Mouse (Mus musculus): ENCODE data around the gene Gnpnat1. TPM values are rescaled to one million over a fixed set of nuclear protein-coding genes. Genes with fewer than 3 reads are reported as not detected.

Gnpnat1 gene
- polyA plus RNA-seq, 1 experiment from 2014 or later, result 54.9 TPM

DNA sequence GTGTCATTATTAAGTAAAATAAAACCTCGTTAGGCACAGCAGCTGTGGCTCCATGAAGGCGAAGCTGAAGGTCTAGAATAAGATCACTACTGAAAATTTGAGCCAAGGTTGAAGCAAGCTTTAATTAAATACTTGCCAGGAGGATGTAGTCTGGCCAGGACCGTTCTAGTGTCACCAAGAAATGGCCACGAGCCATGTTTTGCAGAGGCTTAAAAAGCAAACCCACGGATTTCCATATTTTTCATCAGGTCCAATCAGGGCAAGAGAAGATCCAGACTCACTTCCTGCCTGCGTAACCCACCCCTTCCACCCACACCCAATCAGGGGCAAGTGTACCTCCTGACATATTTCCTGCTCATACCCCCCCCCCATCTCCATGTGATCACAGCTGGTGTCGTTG is 1.1 kb downstream of the Gnpnat1 start:
- no peaks in the 10 kb centered on the region for H3K9me3 ChIP-seq (ENCODE audit: low read depth, low read length)
- H3K9ac ChIP-seq, result no peak overlapping the region
- H3K4me2 ChIP-seq, result no peak overlapping the region
- no peak for TF ChIP-seq CTCF (IDR thresholded peaks at IDR 0.05; ENCODE audit: low read depth)
- no peaks in the 10 kb centered on the region for H3K27me3 ChIP-seq (ENCODE audit: insufficient read depth, low read length)
- no peak overlapping the region for H3K4me3 ChIP-seq (ENCODE audit: low read depth, low read length)
- H3K36me3 ChIP-seq (ENCODE audit: insufficient read depth), result no peaks in the 10 kb centered on the region
- no peaks in the 10 kb centered on the region for H3K4me1 ChIP-seq (ENCODE audit: insufficient read depth)
- 77% methylated on average over 7 of the region's 7 CpGs for WGBS
- DNase-seq (no peak), ATAC-seq (ENCODE audit: insufficient read depth) (no peak)
- no peak overlapping the region for H3K27ac ChIP-seq (ENCODE audit: low read depth)

DNA sequence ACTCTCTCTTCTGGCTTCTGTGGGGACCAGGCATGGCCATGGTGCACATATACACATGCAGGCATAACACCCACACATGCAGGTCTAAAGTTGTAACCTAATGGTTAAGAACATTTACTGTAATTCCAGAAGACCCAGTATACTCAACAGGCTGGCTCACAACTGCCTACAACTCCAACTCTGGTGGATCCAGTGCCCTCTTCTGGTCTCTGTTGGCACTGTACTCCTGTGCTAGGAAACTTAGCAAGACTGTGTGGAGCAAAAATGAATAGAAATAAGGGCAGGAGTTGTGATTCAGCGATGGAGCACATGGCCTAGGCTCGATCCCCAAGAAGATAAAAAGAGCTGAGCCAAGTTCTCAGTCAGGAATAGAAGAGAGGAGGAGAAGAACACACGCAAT is 4.9 kb downstream of the Gnpnat1 start:
- no peaks in the 10 kb centered on the region for H3K36me3 ChIP-seq (ENCODE audit: insufficient read depth)
- no peak overlapping the region for H3K4me2 ChIP-seq
- peak; percentile 44; the same call in 1 of the 2 replicates for TF ChIP-seq CTCF (IDR thresholded peaks at IDR 0.05; ENCODE audit: low read depth)
- DNase-seq (peak; percentile 41), ATAC-seq (ENCODE audit: insufficient read depth) (no peak)
- no peak overlapping the region for H3K4me3 ChIP-seq (ENCODE audit: low read depth, low read length)
- WGBS, result 75% methylated on average over 3 of the region's 3 CpGs
- H3K27ac ChIP-seq (ENCODE audit: low read depth), result no peak overlapping the region
- H3K4me1 ChIP-seq (ENCODE audit: insufficient read depth), result no peaks in the 10 kb centered on the region
- no peaks in the 10 kb centered on the region for H3K27me3 ChIP-seq (ENCODE audit: insufficient read depth, low read length)
- no peak overlapping the region for H3K9ac ChIP-seq
- H3K9me3 ChIP-seq (ENCODE audit: low read depth, low read length), result no peaks in the 10 kb centered on the region

DNA sequence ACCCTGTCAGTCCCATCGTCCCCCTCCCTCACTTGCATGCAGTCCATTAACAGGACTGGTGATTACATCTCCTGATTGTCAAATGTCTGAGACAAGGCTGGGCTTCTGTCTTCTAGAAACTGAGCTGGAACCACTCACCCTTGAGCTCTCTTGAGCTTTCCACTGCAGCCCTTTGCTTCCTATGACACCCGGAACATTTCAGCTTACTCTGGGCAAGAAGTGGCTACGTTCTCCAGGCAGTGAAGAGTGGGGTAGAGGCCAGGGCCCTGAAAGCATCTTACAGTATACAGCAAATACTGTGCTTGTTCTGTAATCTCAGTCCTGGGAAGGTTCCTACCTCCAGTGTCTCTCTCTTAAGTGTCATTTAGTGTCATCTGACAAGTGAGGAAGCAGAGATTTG is 15.5 kb downstream of the Gnpnat1 start:
- ATAC-seq (ENCODE audit: insufficient read depth), result no peak; the same call in 1 of the 2 replicates
- Histone ChIP-seq H3K36me3 (ENCODE audit: insufficient read depth) (no peaks in the 10 kb centered on the region), H3K4me3 (ENCODE audit: low read depth, low read length) (peak overlapping the region; percentile 84), H3K9ac (peak overlapping the region; percentile 88), H3K9me3 (ENCODE audit: low read depth, low read length) (no peaks in the 10 kb centered on the region), H3K4me2 (peak overlapping the region; percentile 76), H3K27me3 (ENCODE audit: insufficient read depth, low read length) (no peaks in the 10 kb centered on the region), H3K27ac (ENCODE audit: low read depth) (peak overlapping the region; percentile 88), H3K4me1 (ENCODE audit: insufficient read depth) (0 out of 2 replicates have a peak, but pooled peaks cover 2% of the 10 kb centered on the region)
- no peak for DNase-seq
- WGBS, result 15% methylated on average over 3 of the region's 3 CpGs
- no peak for TF ChIP-seq CTCF (IDR thresholded peaks at IDR 0.05; ENCODE audit: low read depth)

DNA sequence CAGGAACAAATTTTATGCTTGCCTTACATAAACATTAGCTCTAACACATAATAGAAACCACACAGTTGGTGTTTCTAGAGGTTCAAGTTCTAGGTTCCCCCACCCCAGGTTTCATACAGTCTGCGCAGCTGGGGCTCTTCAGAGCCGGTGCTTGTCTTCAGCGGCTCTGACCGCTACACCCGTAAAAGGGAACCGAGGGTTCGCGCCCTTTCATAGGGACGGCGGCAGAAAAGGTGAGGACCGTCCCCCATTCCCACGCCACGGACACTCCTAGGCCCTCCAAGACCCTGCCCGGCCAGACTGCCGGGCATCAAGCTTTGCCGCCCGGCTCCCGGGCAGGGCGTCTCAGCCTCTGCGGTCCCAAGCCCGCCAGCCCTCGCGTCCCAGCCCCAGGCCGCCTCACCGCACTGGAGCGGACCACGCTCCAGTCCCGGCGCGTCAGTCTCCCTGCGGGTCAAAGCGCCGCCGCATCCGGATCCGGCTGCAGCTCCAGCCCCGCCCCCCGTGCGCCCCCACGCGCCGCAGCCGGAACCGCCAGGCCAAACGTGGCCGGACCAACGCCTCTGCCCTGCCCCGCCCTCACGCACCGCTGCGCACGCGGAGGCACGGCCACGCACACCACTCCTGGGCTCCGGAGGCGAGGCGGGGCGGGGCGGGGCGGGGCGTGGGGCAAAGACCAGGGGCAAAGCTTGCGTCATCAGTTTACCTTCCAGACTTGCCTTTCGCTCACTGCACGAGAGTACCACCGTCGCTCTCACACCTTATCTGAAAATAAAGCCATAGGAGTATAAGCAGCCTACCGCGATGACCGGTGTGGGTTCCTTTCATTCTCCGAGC is 16.1 kb downstream of the Gnpnat1 start:
- Histone ChIP-seq H3K4me3 (ENCODE audit: low read depth, low read length) (peak overlapping the region; percentile 84), H3K4me1 (ENCODE audit: insufficient read depth) (0 out of 2 replicates have a peak, but pooled peaks cover 2% of the 10 kb centered on the region), H3K9ac (peak overlapping the region; percentile 88), H3K9me3 (ENCODE audit: low read depth, low read length) (no peaks in the 10 kb centered on the region), H3K4me2 (peak overlapping the region; percentile 76), H3K27ac (ENCODE audit: low read depth) (peak overlapping the region; percentile 88), H3K36me3 (ENCODE audit: insufficient read depth) (no peaks in the 10 kb centered on the region), H3K27me3 (ENCODE audit: insufficient read depth, low read length) (no peaks in the 10 kb centered on the region)
- ATAC-seq (ENCODE audit: insufficient read depth), result peak; percentile 98
- peak; percentile 92 for DNase-seq
- WGBS, result under 1% methylated on average over 71 of the region's 71 CpGs
- no peak for TF ChIP-seq CTCF (IDR thresholded peaks at IDR 0.05; ENCODE audit: low read depth)

DNA sequence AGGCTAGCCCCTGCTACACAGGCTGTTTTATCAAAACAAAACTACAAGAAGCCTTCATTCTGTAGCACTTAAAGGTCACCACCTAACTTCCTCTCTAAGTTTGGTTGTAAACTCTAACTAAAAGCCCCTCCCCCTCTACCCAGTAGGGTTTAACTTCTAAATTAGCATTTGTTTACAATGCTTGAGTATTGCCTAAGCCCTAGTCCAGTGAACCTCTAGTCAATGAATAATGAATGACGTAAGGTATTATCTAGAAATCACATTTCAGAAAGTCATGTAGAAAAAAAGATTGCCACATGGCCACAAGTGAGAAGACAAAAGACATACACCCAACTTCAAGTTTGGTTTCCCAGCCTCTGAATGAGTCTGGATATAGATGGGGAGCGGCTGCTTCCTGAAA is 17.2 kb downstream of the Gnpnat1 start:
- 0 out of 2 replicates have a peak, but pooled peaks cover 2% of the 10 kb centered on the region for H3K4me1 ChIP-seq (ENCODE audit: insufficient read depth)
- H3K27ac ChIP-seq (ENCODE audit: low read depth), result no peak overlapping the region
- H3K9me3 ChIP-seq (ENCODE audit: low read depth, low read length), result no peaks in the 10 kb centered on the region
- peak overlapping the region; percentile 84 for H3K4me3 ChIP-seq (ENCODE audit: low read depth, low read length)
- WGBS, result 12% methylated on average over 2 of the region's 2 CpGs
- H3K27me3 ChIP-seq (ENCODE audit: insufficient read depth, low read length), result no peaks in the 10 kb centered on the region
- no peak for ATAC-seq (ENCODE audit: insufficient read depth)
- TF ChIP-seq CTCF (IDR thresholded peaks at IDR 0.05; ENCODE audit: low read depth), result no peak
- peak overlapping the region; percentile 76 for H3K4me2 ChIP-seq
- DNase-seq, result peak; percentile 62
- H3K9ac ChIP-seq, result peak overlapping the region; percentile 88; the same call in 1 of the 2 replicates
- H3K36me3 ChIP-seq (ENCODE audit: insufficient read depth), result peaks cover 5% of the 10 kb centered on the region; the same call in 1 of the 2 replicates

DNA sequence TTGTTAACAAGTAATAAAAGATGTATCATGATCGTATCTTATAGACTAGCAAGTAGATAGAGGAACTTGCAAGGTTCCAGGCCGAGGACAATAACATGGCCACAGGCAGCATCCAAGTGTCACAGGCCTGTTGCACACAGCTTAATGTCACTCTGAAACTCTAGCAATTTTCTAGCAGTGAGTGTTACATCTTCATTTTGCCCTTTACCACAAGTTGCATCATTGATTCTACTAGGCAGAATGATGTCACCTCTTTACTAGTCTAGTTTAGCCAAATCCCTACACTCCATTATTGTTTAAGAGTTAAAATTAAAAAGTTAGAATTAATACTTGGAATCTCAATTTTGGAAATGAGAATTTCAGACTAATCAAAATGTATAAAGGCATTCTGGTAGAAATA is 19.1 kb downstream of the Gnpnat1 start:
- Histone ChIP-seq H3K36me3 (ENCODE audit: insufficient read depth) (peaks cover 18% of the 10 kb centered on the region), H3K9me3 (ENCODE audit: low read depth, low read length) (no peaks in the 10 kb centered on the region)

DNA sequence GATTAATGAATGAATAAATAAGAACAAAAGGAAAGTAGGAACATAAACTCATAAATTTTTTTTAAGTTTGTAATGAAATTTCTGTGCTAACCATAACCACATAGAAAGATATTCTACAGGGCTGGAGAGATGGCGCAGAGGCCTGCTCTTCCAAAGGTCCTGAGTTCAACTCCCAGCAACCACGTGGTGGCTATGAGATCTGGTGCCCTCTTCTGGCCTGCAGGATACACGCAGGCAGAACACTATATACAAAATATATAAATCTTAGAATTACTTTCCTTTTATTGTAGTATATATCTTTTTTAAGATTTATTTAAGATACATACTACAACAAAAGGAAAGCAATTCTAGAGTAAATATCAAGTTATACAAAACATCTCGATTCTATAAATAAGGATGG is 21.8 kb downstream of the Gnpnat1 start:
- TF ChIP-seq CTCF (IDR thresholded peaks at IDR 0.05; ENCODE audit: low read depth), result peak; percentile 38; the same call in 1 of the 2 replicates
- H3K36me3 ChIP-seq (ENCODE audit: insufficient read depth), result peaks cover 40% of the 10 kb centered on the region
- no peak overlapping the region for H3K27ac ChIP-seq (ENCODE audit: low read depth)
- H3K9ac ChIP-seq, result no peak overlapping the region
- H3K4me1 ChIP-seq (ENCODE audit: insufficient read depth), result 0 out of 2 replicates have a peak, but pooled peaks cover 2% of the 10 kb centered on the region
- DNase-seq (no peak), ATAC-seq (ENCODE audit: insufficient read depth) (no peak)
- WGBS, result 82% methylated on average over 4 of the region's 4 CpGs
- H3K4me2 ChIP-seq, result no peak overlapping the region
- no peak overlapping the region for H3K4me3 ChIP-seq (ENCODE audit: low read depth, low read length)
- H3K9me3 ChIP-seq (ENCODE audit: low read depth, low read length), result no peaks in the 10 kb centered on the region
- no peaks in the 10 kb centered on the region for H3K27me3 ChIP-seq (ENCODE audit: insufficient read depth, low read length)

More for the DNA sequence above, 19.1 kb downstream of the Gnpnat1 start:
- no peak overlapping the region for H3K4me3 ChIP-seq (ENCODE audit: low read depth, low read length)
- 93% methylated on average over 2 of the region's 2 CpGs for WGBS
- no peak for TF ChIP-seq CTCF (IDR thresholded peaks at IDR 0.05; ENCODE audit: low read depth)
- H3K4me1 ChIP-seq (ENCODE audit: insufficient read depth), result 0 out of 2 replicates have a peak, but pooled peaks cover 2% of the 10 kb centered on the region
- H3K27me3 ChIP-seq (ENCODE audit: insufficient read depth, low read length), result no peaks in the 10 kb centered on the region
- no peak for ATAC-seq (ENCODE audit: insufficient read depth)
- no peak overlapping the region for H3K4me2 ChIP-seq
- DNase-seq, result no peak
- H3K27ac ChIP-seq (ENCODE audit: low read depth), result no peak overlapping the region
- H3K9ac ChIP-seq, result no peak overlapping the region

Data from lung, embryonic 14.5 days (tissue).